Mouse (Mus musculus): ENCODE measurements at regions not wholly inside any gene's neighbourhood (a gene's known extent, or its start where the extent isn't known, plus 50 kb on each side); places are given as distances from the start of the nearest gene placed in this dataset.

GRCm38 (mm10) chr8:92055590-92055989 is 253.7 kb upstream of the Irx3 start:
- H3K4me1 ChIP-seq: no peaks in the 10 kb centered on the region
- no peaks in the 10 kb centered on the region for H3K9me3 ChIP-seq
- no peaks in the 10 kb centered on the region for H3K36me3 ChIP-seq
- no peak overlapping the region for H3K9ac ChIP-seq
- H3K4me2 ChIP-seq (replicated peaks): no peak overlapping the region
- H3K4me3 ChIP-seq: no peak overlapping the region
- no peak overlapping the region for H3K27ac ChIP-seq
- 79% methylated on average over 4 of the region's 4 CpGs for WGBS
- no peak for ATAC-seq (ENCODE audit: low FRiP score, low read depth)
- peaks cover 60% of the 10 kb centered on the region for H3K27me3 ChIP-seq

GRCm38 (mm10) chr8:92044695-92045094 is 242.8 kb upstream of the Irx3 start:
- no peaks in the 10 kb centered on the region for H3K36me3 ChIP-seq
- no peak overlapping the region for H3K4me3 ChIP-seq
- no peak overlapping the region for H3K4me2 ChIP-seq (replicated peaks)
- H3K9ac ChIP-seq: no peak overlapping the region
- no peak overlapping the region for H3K27ac ChIP-seq
- H3K9me3 ChIP-seq: peaks cover 8% of the 10 kb centered on the region
- peaks cover 61% of the 10 kb centered on the region for H3K27me3 ChIP-seq
- WGBS: 73% methylated on average over 3 of the region's 3 CpGs
- no peaks in the 10 kb centered on the region for H3K4me1 ChIP-seq
- no peak for ATAC-seq (ENCODE audit: low FRiP score, low read depth)

GRCm38 (mm10) chr8:92042951-92043350 is 241.1 kb upstream of the Irx3 start:
- no peak for ATAC-seq (ENCODE audit: low FRiP score, low read depth)
- H3K4me2 ChIP-seq (replicated peaks): no peak overlapping the region
- H3K4me1 ChIP-seq: no peaks in the 10 kb centered on the region
- H3K27ac ChIP-seq: no peak overlapping the region
- peaks cover 64% of the 10 kb centered on the region for H3K27me3 ChIP-seq
- WGBS: 5% methylated on average over 6 of the region's 6 CpGs
- H3K36me3 ChIP-seq: no peaks in the 10 kb centered on the region
- H3K9me3 ChIP-seq: peaks cover 8% of the 10 kb centered on the region
- no peak overlapping the region for H3K9ac ChIP-seq
- no peak overlapping the region for H3K4me3 ChIP-seq

GRCm38 (mm10) chr8:92029954-92030353 is 228.1 kb upstream of the Irx3 start:
- Histone ChIP-seq H3K27me3 (peaks cover 91% of the 10 kb centered on the region), H3K4me1 (no peaks in the 10 kb centered on the region), H3K4me3 (no peak overlapping the region), H3K9ac (no peak overlapping the region), H3K36me3 (no peaks in the 10 kb centered on the region), H3K9me3 (no peaks in the 10 kb centered on the region), H3K4me2 (replicated peaks) (no peak overlapping the region), H3K27ac (no peak overlapping the region)
- ATAC-seq (ENCODE audit: low FRiP score, low read depth): no peak
- WGBS: 46% methylated on average over 9 of the region's 9 CpGs

- WGBS: 35% methylated on average over 6 of the region's 6 CpGs
- Histone ChIP-seq H3K36me3 (no peaks in the 10 kb centered on the region), H3K9me3 (no peaks in the 10 kb centered on the region), H3K27me3 (peaks cover 90% of the 10 kb centered on the region), H3K27ac (no peak overlapping the region), H3K4me3 (no peak overlapping the region), H3K4me2 (replicated peaks) (no peak overlapping the region), H3K4me1 (no peaks in the 10 kb centered on the region), H3K9ac (no peak overlapping the region)
- ATAC-seq (ENCODE audit: low FRiP score, low read depth): no peak
These were observed 227.6 kb upstream of the Irx3 start for GRCm38 (mm10) chr8:92029516-92029915.

- no peak overlapping the region for H3K4me2 ChIP-seq (replicated peaks)
- peaks cover 94% of the 10 kb centered on the region for H3K27me3 ChIP-seq
- WGBS: 11% methylated on average over 6 of the region's 6 CpGs
- H3K9me3 ChIP-seq: no peaks in the 10 kb centered on the region
- no peak overlapping the region for H3K9ac ChIP-seq
- no peak for ATAC-seq (ENCODE audit: low FRiP score, low read depth)
- H3K27ac ChIP-seq: no peak overlapping the region
- peaks cover 4% of the 10 kb centered on the region; the same call in 1 of the 2 replicates for H3K4me1 ChIP-seq
- H3K36me3 ChIP-seq: no peaks in the 10 kb centered on the region
- H3K4me3 ChIP-seq: no peak overlapping the region
These were observed 226.4 kb upstream of the Irx3 start for GRCm38 (mm10) chr8:92028308-92028707.

- ATAC-seq (ENCODE audit: low FRiP score, low read depth): no peak
- 5% methylated on average over 8 of the region's 8 CpGs for WGBS
These were observed 222.3 kb upstream of the Irx3 start for GRCm38 (mm10) chr8:92024133-92024532.

GRCm38 (mm10) chr8:92021521-92021920 is 219.7 kb upstream of the Irx3 start:
- Histone ChIP-seq H3K27me3 (peaks cover 96% of the 10 kb centered on the region), H3K9me3 (no peaks in the 10 kb centered on the region), H3K4me3 (no peak overlapping the region), H3K4me1 (peaks cover 4% of the 10 kb centered on the region; the same call in 1 of the 2 replicates), H3K27ac (no peak overlapping the region), H3K36me3 (no peaks in the 10 kb centered on the region), H3K9ac (no peak overlapping the region), H3K4me2 (replicated peaks) (no peak overlapping the region)
- no peak for ATAC-seq (ENCODE audit: low FRiP score, low read depth)
- WGBS: 61% methylated on average over 3 of the region's 3 CpGs

More at GRCm38 (mm10) chr8:92024133-92024532, 222.3 kb upstream of the Irx3 start:
- Histone ChIP-seq H3K9ac (no peak overlapping the region), H3K9me3 (no peaks in the 10 kb centered on the region), H3K27me3 (peaks cover 96% of the 10 kb centered on the region), H3K27ac (no peak overlapping the region), H3K4me2 (replicated peaks) (no peak overlapping the region), H3K4me1 (peaks cover 4% of the 10 kb centered on the region; the same call in 1 of the 2 replicates), H3K4me3 (no peak overlapping the region), H3K36me3 (no peaks in the 10 kb centered on the region)

GRCm38 (mm10) chr8:92014704-92015103 is 212.8 kb upstream of the Irx3 start:
- Histone ChIP-seq H3K4me1 (no peaks in the 10 kb centered on the region), H3K9me3 (no peaks in the 10 kb centered on the region), H3K27me3 (peaks cover 96% of the 10 kb centered on the region), H3K36me3 (no peaks in the 10 kb centered on the region), H3K27ac (no peak overlapping the region), H3K4me2 (replicated peaks) (no peak overlapping the region), H3K4me3 (no peak overlapping the region), H3K9ac (no peak overlapping the region)
- ATAC-seq (ENCODE audit: low FRiP score, low read depth): no peak
- WGBS: 85% methylated on average over 4 of the region's 4 CpGs

- H3K4me1 ChIP-seq: peaks cover 7% of the 10 kb centered on the region; the same call in 1 of the 2 replicates
- no peaks in the 10 kb centered on the region for H3K36me3 ChIP-seq
- peaks cover 96% of the 10 kb centered on the region for H3K27me3 ChIP-seq
- no peak overlapping the region for H3K9ac ChIP-seq
- no peak overlapping the region for H3K4me3 ChIP-seq
- H3K4me2 ChIP-seq (replicated peaks): no peak overlapping the region
- WGBS: 53% methylated on average over 4 of the region's 4 CpGs
- no peaks in the 10 kb centered on the region for H3K9me3 ChIP-seq
- ATAC-seq (ENCODE audit: low FRiP score, low read depth): no peak
- H3K27ac ChIP-seq: no peak overlapping the region
These were observed 211.3 kb upstream of the Irx3 start for GRCm38 (mm10) chr8:92013183-92013582.

GRCm38 (mm10) chr8:92010412-92010811 is 208.5 kb upstream of the Irx3 start:
- no peak overlapping the region for H3K9ac ChIP-seq
- no peaks in the 10 kb centered on the region for H3K9me3 ChIP-seq
- no peak for ATAC-seq (ENCODE audit: low FRiP score, low read depth)
- H3K4me1 ChIP-seq: peaks cover 7% of the 10 kb centered on the region; the same call in 1 of the 2 replicates
- 84% methylated on average over 4 of the region's 4 CpGs for WGBS
- no peak overlapping the region for H3K27ac ChIP-seq
- peaks cover 94% of the 10 kb centered on the region for H3K27me3 ChIP-seq
- no peaks in the 10 kb centered on the region for H3K36me3 ChIP-seq
- no peak overlapping the region for H3K4me3 ChIP-seq
- no peak overlapping the region for H3K4me2 ChIP-seq (replicated peaks)

GRCm38 (mm10) chr8:92008616-92009610 is 207.0 kb upstream of the Irx3 start:
- Histone ChIP-seq H3K9me3 (no peaks in the 10 kb centered on the region), H3K4me2 (replicated peaks) (no peak overlapping the region), H3K9ac (no peak overlapping the region), H3K27me3 (peaks cover 92% of the 10 kb centered on the region), H3K27ac (no peak overlapping the region), H3K36me3 (no peaks in the 10 kb centered on the region), H3K4me3 (no peak overlapping the region), H3K4me1 (peaks cover 7% of the 10 kb centered on the region; the same call in 1 of the 2 replicates)
- no peak for ATAC-seq (ENCODE audit: low FRiP score, low read depth)
- WGBS: 45% methylated on average over 14 of the region's 14 CpGs

All from limb, embryonic 13.5 days (tissue).